Mouse (Mus musculus): ENCODE results near the gene Pyy. TPM values are rescaled to one million over a fixed set of nuclear protein-coding genes. Genes with fewer than 3 reads are reported as not detected.

The Pyy gene
- polyA plus RNA-seq, 1 experiment from 2014 or later: 1.7 TPM

DNA sequence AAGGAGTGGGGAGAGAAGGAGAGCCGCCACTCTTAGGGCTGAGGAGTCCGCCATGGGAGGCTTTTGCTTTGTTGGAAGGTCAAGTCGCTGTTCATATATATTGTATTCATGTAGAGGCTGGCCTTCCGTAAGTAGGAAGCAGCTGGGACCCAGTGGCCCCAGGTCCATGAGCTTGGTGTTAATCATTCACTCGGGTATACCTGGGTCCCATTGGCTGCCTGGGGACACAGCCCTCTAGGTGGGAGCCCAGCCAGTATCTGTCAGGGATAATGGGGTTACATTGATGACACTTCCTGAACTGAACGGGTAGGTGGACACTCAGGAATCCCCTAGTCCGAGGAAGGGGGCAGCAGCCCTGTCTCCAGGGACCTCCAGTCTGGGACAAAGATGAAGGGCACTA lies 34.7 kb upstream of the Pyy start:
- H3K36me3 ChIP-seq (ENCODE audit: control insufficient read depth, insufficient read depth, low read length): no peaks in the 10 kb centered on the region
- WGBS: 68% methylated on average over 7 of the region's 7 CpGs
- peaks cover 41% of the 10 kb centered on the region for H3K27me3 ChIP-seq (ENCODE audit: control insufficient read depth, insufficient read depth, low read length)
- H3K9ac ChIP-seq (ENCODE audit: low read depth, low read length): no peak overlapping the region
- no peak for DNase-seq (ENCODE audit: low spot score)
- no peak overlapping the region for H3K27ac ChIP-seq (ENCODE audit: low read depth, low read length)
- H3K4me3 ChIP-seq (ENCODE audit: low read depth, low read length): no peak overlapping the region
- H3K9me3 ChIP-seq (ENCODE audit: control insufficient read depth, low read length): no peaks in the 10 kb centered on the region
- H3K4me1 ChIP-seq (replicated peaks; ENCODE audit: control insufficient read depth, insufficient read depth, low read length): peaks cover 7% of the 10 kb centered on the region; the same call in 1 of the 2 replicates
- no peak overlapping the region for H3K4me2 ChIP-seq (replicated peaks; ENCODE audit: low read depth, low read length)
- ATAC-seq (ENCODE audit: low FRiP score): no peak

- Histone ChIP-seq H3K27me3 (ENCODE audit: control insufficient read depth, insufficient read depth, low read length) (peaks cover 23% of the 10 kb centered on the region), H3K36me3 (ENCODE audit: control insufficient read depth, insufficient read depth, low read length) (no peaks in the 10 kb centered on the region), H3K9me3 (ENCODE audit: control insufficient read depth, low read length) (no peaks in the 10 kb centered on the region), H3K4me2 (replicated peaks; ENCODE audit: low read depth, low read length) (no peak overlapping the region), H3K4me3 (ENCODE audit: low read depth, low read length) (no peak overlapping the region), H3K9ac (ENCODE audit: low read depth, low read length) (no peak overlapping the region), H3K4me1 (replicated peaks; ENCODE audit: control insufficient read depth, insufficient read depth, low read length) (peaks cover 2% of the 10 kb centered on the region; the same call in 1 of the 2 replicates), H3K27ac (ENCODE audit: low read depth, low read length) (no peak overlapping the region)
- ATAC-seq (ENCODE audit: low FRiP score): no peak
- peak; percentile 86 for DNase-seq (ENCODE audit: low spot score)
- WGBS: 3% methylated on average over 5 of the region's 5 CpGs
Observed at GRCm38 (mm10) chr11:102140508-102140907, 32.9 kb upstream of the Pyy start.

DNA sequence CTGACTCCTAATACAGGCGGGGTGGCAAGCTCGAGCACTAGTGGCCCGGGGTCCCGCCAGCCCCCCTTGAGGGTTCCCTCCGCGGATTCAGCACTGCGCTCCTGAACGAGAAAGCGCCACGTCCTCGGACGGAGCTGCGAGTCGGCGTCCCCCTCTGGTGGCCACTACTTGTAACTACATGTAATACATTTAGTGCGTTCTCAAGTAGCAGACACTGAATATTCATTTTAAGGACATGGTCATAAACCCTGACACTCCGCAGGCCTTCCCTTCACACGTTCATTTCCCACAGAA lies 30.8 kb upstream of the Pyy start:
- H3K4me2 ChIP-seq (replicated peaks; ENCODE audit: low read depth, low read length): peak overlapping the region; percentile 39
- under 1% methylated on average over 18 of the region's 18 CpGs for WGBS

GRCm38 (mm10) chr11:102137625-102138446 lies 30.2 kb upstream of the Pyy start:
- peaks cover 7% of the 10 kb centered on the region; the same call in 1 of the 2 replicates for H3K27me3 ChIP-seq (ENCODE audit: control insufficient read depth, insufficient read depth, low read length)
- H3K4me3 ChIP-seq (ENCODE audit: low read depth, low read length): no peak overlapping the region; the same call in 1 of the 2 replicates
- no peaks in the 10 kb centered on the region; the same call in 1 of the 2 replicates for H3K4me1 ChIP-seq (replicated peaks; ENCODE audit: control insufficient read depth, insufficient read depth, low read length)
- no peaks in the 10 kb centered on the region for H3K9me3 ChIP-seq (ENCODE audit: control insufficient read depth, low read length)
- H3K36me3 ChIP-seq (ENCODE audit: control insufficient read depth, insufficient read depth, low read length): no peaks in the 10 kb centered on the region
- no peak overlapping the region for H3K27ac ChIP-seq (ENCODE audit: low read depth, low read length)
- peak overlapping the region; percentile 39 for H3K4me2 ChIP-seq (replicated peaks; ENCODE audit: low read depth, low read length)
- no peak for ATAC-seq (ENCODE audit: low FRiP score)
- 49% methylated on average over 13 of the region's 13 CpGs for WGBS
- H3K9ac ChIP-seq (ENCODE audit: low read depth, low read length): no peak overlapping the region
- DNase-seq (ENCODE audit: low spot score): no peak

More for the DNA sequence above, 30.8 kb upstream of the Pyy start:
- H3K9me3 ChIP-seq (ENCODE audit: control insufficient read depth, low read length): no peaks in the 10 kb centered on the region
- H3K4me1 ChIP-seq (replicated peaks; ENCODE audit: control insufficient read depth, insufficient read depth, low read length): no peaks in the 10 kb centered on the region; the same call in 1 of the 2 replicates
- H3K9ac ChIP-seq (ENCODE audit: low read depth, low read length): no peak overlapping the region
- peaks cover 8% of the 10 kb centered on the region for H3K27me3 ChIP-seq (ENCODE audit: control insufficient read depth, insufficient read depth, low read length)
- H3K4me3 ChIP-seq (ENCODE audit: low read depth, low read length): no peak overlapping the region; the same call in 1 of the 2 replicates
- DNase-seq (ENCODE audit: low spot score) (peak; percentile 82), ATAC-seq (ENCODE audit: low FRiP score) (no peak)
- H3K36me3 ChIP-seq (ENCODE audit: control insufficient read depth, insufficient read depth, low read length): no peaks in the 10 kb centered on the region
- no peak overlapping the region for H3K27ac ChIP-seq (ENCODE audit: low read depth, low read length)

DNA sequence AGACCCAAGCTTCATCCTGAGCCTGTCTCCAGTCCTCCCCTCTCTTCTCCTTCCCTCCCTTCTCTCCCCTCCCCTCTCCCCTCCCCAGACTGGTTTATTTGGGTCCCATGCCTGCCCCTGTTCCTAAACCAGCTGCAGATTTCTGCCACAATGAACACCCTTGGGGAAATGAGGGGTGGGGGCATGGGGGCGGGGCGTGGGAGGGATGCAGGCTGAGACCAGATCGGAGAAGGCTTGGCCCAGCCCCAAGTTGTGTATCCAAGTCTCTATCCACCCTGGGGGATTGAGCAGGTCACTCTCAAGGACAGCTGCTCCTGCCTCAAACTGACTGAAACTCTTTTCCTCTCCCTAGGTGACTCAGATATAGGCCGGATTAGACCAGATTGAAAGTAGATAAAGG lies 26.9 kb upstream of the Pyy start:
- no peak for ATAC-seq (ENCODE audit: low FRiP score)
- Histone ChIP-seq H3K4me3 (ENCODE audit: low read depth, low read length) (no peak overlapping the region), H3K27ac (ENCODE audit: low read depth, low read length) (no peak overlapping the region), H3K4me2 (replicated peaks; ENCODE audit: low read depth, low read length) (no peak overlapping the region), H3K36me3 (ENCODE audit: control insufficient read depth, insufficient read depth, low read length) (no peaks in the 10 kb centered on the region), H3K27me3 (ENCODE audit: control insufficient read depth, insufficient read depth, low read length) (peaks cover 7% of the 10 kb centered on the region; the same call in 1 of the 2 replicates), H3K9ac (ENCODE audit: low read depth, low read length) (no peak overlapping the region), H3K4me1 (replicated peaks; ENCODE audit: control insufficient read depth, insufficient read depth, low read length) (no peaks in the 10 kb centered on the region; the same call in 1 of the 2 replicates), H3K9me3 (ENCODE audit: control insufficient read depth, low read length) (no peaks in the 10 kb centered on the region)
- DNase-seq (ENCODE audit: low spot score): no peak
- WGBS: 28% methylated on average over 4 of the region's 4 CpGs

- Histone ChIP-seq H3K36me3 (ENCODE audit: control insufficient read depth, insufficient read depth, low read length) (no peaks in the 10 kb centered on the region), H3K9me3 (ENCODE audit: control insufficient read depth, low read length) (no peaks in the 10 kb centered on the region), H3K4me1 (replicated peaks; ENCODE audit: control insufficient read depth, insufficient read depth, low read length) (no peaks in the 10 kb centered on the region), H3K27me3 (ENCODE audit: control insufficient read depth, insufficient read depth, low read length) (no peaks in the 10 kb centered on the region), H3K4me3 (ENCODE audit: low read depth, low read length) (no peak overlapping the region), H3K9ac (ENCODE audit: low read depth, low read length) (no peak overlapping the region), H3K4me2 (replicated peaks; ENCODE audit: low read depth, low read length) (no peak overlapping the region), H3K27ac (ENCODE audit: low read depth, low read length) (no peak overlapping the region)
- no peak for DNase-seq (ENCODE audit: low spot score)
- no peak for ATAC-seq (ENCODE audit: low FRiP score)
- WGBS: 85% methylated on average over 6 of the region's 6 CpGs
Observed at GRCm38 (mm10) chr11:102117386-102117785, 9.8 kb upstream of the Pyy start.

GRCm38 (mm10) chr11:102116241-102116640 lies 8.6 kb upstream of the Pyy start:
- Histone ChIP-seq H3K9me3 (ENCODE audit: control insufficient read depth, low read length) (no peaks in the 10 kb centered on the region), H3K36me3 (ENCODE audit: control insufficient read depth, insufficient read depth, low read length) (no peaks in the 10 kb centered on the region), H3K27me3 (ENCODE audit: control insufficient read depth, insufficient read depth, low read length) (no peaks in the 10 kb centered on the region), H3K9ac (ENCODE audit: low read depth, low read length) (no peak overlapping the region), H3K4me2 (replicated peaks; ENCODE audit: low read depth, low read length) (no peak overlapping the region), H3K4me3 (ENCODE audit: low read depth, low read length) (no peak overlapping the region), H3K27ac (ENCODE audit: low read depth, low read length) (no peak overlapping the region), H3K4me1 (replicated peaks; ENCODE audit: control insufficient read depth, insufficient read depth, low read length) (no peaks in the 10 kb centered on the region)
- no peak for DNase-seq (ENCODE audit: low spot score)
- no peak for ATAC-seq (ENCODE audit: low FRiP score)
- WGBS: 80% methylated on average over 8 of the region's 8 CpGs

DNA sequence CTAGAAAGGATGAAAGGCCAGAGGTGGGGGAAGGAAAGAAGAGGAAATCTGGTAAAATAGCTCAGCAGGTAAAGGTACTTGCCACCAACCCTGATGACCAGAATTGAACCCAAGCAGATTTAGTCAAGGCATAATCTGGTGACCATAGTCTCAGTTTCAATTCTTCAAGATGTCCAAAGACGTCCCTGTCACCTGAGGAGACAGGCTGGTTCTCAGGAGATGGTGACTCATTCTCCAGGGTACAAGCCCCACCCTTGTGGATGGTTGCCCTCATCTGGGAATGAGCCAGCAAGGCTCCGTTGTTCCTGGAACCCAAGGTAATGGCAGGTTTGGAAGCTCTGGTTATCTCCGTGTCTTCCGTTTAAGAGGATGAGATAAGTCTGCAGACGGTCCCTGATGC lies 3.9 kb upstream of the Pyy start:
- no peaks in the 10 kb centered on the region for H3K9me3 ChIP-seq (ENCODE audit: control insufficient read depth, low read length)
- peaks cover 24% of the 10 kb centered on the region for H3K27me3 ChIP-seq (ENCODE audit: control insufficient read depth, insufficient read depth, low read length)
- H3K27ac ChIP-seq (ENCODE audit: low read depth, low read length): no peak overlapping the region
- H3K4me2 ChIP-seq (replicated peaks; ENCODE audit: low read depth, low read length): no peak overlapping the region
- no peak for DNase-seq (ENCODE audit: low spot score)
- no peak overlapping the region for H3K4me3 ChIP-seq (ENCODE audit: low read depth, low read length)
- H3K4me1 ChIP-seq (replicated peaks; ENCODE audit: control insufficient read depth, insufficient read depth, low read length): no peaks in the 10 kb centered on the region
- 88% methylated on average over 5 of the region's 5 CpGs for WGBS
- no peak overlapping the region for H3K9ac ChIP-seq (ENCODE audit: low read depth, low read length)
- no peak for ATAC-seq (ENCODE audit: low FRiP score)
- H3K36me3 ChIP-seq (ENCODE audit: control insufficient read depth, insufficient read depth, low read length): no peaks in the 10 kb centered on the region

GRCm38 (mm10) chr11:102106911-102107310 lies 721 bp downstream of the Pyy start:
- no peak for ATAC-seq (ENCODE audit: low FRiP score)
- Histone ChIP-seq H3K4me3 (ENCODE audit: low read depth, low read length) (no peak overlapping the region; the same call in 1 of the 2 replicates), H3K36me3 (ENCODE audit: control insufficient read depth, insufficient read depth, low read length) (no peaks in the 10 kb centered on the region), H3K4me2 (replicated peaks; ENCODE audit: low read depth, low read length) (no peak overlapping the region), H3K9ac (ENCODE audit: low read depth, low read length) (no peak overlapping the region), H3K27me3 (ENCODE audit: control insufficient read depth, insufficient read depth, low read length) (peaks cover 49% of the 10 kb centered on the region), H3K9me3 (ENCODE audit: control insufficient read depth, low read length) (no peaks in the 10 kb centered on the region), H3K27ac (ENCODE audit: low read depth, low read length) (no peak overlapping the region), H3K4me1 (replicated peaks; ENCODE audit: control insufficient read depth, insufficient read depth, low read length) (no peaks in the 10 kb centered on the region)
- DNase-seq (ENCODE audit: low spot score): no peak
- WGBS: 3% methylated on average over 21 of the region's 21 CpGs
